Mouse (Mus musculus) heart, postnatal 4 days (tissue): ENCODE data around the gene Hist3h2a. TPM values are rescaled to one million over a fixed set of nuclear protein-coding genes. Genes with fewer than 3 reads are reported as not detected.
A peak's percentile ranks its signal among the peaks of the same experiment; 100 is the strongest.
"Not testable (repeated sequence)": the region's sequence is repeated elsewhere in the genome, so short reads cannot be mapped to it uniquely, and the experiment has no call there.

Experiments
- DNase-seq: peaks from one replicate; pipeline ENCODE4 v3.0.0; 2021
- total RNA-seq, 2 experiments: library from RNA; stranded (reverse); gene quantifications; 2 replicates each; pipeline ENCODE4 v1.2.3; 2021

The Hist3h2a gene
- total RNA-seq, 2 experiments from 2014 or later = 46.8 to 50.0 TPM

GRCm38 (mm10) chr11:58947798-58948528 is 6.5 kb upstream of the Hist3h2a start:
- no peak for DNase-seq

DNA sequence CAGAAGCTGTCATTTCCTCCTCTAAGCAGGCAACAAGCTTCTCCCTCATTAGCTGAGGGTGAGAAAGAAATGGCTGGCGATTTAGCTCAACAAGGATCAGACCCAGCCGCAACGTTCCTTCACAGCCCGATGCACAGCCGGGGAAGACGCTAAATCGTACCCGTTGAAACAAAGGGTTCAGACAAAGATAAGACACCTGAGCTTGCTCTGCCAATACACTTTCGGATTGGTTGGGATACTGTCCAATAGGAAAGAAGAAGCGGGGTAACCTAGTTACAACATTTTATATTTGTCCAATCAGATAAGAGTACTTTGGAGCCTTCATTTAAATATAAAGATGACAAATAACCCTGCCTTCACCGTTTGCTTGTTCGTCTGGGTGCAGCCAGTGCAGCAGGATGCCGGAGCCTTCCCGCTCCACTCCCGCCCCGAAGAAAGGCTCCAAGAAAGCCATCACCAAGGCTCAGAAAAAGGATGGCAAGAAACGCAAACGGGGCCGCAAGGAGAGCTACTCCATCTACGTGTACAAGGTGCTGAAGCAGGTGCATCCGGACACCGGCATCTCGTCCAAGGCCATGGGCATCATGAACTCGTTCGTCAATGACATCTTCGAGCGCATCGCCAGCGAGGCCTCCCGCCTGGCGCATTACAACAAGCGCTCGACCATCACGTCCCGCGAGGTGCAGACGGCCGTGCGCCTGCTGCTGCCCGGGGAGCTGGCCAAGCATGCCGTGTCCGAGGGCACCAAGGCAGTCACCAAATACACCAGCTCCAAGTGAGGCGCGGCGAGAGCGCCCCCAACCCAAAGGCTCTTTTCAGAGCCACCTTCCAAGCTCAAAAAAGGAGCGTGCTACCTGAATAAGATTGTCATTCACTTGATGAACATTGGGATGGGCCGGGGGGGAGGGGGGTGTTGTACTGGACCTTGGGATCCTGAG is 5.7 kb upstream of the Hist3h2a start, which contains the start of gene Hist3h2ba:
TSS of gene Hist3h2ba (plus strand) at position 379 of the 938 bp plus-strand sequence.
- no peak for DNase-seq

DNA sequence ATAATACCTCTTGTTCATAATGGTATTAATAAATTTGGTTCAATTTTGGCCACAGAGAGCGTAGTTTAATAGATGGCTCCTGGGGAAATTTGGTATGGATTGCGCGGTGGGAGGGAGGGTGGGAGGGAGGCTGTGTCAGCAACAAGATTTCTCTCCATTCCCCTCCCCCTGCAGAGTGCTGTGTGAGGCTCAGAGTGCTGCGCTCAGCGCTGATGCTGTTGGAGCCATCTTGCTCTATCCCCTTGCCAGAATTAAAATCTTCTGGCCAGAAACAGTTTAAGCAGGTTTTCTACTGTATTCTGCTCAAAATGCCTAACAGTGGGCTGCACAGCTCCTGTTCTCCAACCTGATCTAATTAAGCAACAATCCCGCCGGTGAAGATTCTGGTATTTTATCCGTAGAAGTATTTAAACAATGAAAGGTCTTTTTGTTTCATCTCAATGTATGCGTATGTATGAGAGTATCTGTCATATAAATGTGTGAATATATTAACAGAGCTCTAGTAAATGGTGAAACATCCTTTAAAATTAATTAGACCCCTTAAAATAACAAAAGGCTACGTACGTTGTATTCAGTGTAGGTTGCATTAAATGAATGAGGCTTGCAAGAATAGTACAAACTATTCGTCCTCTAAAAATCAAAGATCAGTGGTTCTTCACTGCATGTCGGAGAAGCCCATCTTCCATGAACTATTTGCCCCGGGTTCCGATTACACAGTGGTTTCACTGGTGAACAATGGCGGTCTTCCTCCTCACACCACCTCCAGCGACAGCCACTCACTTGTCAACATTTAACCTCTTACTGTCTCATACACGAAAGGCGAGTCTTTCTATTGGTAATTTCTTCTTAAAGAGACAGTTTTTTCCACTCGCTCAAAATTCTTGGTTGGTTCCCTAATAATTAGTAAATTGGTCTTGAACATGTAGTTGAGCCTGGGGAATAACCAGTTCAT is 4.7 kb upstream of the Hist3h2a start:
- DNase-seq = no peak

- no peak for DNase-seq
Observed at GRCm38 (mm10) chr11:58951210-58951609, 3.3 kb upstream of the Hist3h2a start.

DNA sequence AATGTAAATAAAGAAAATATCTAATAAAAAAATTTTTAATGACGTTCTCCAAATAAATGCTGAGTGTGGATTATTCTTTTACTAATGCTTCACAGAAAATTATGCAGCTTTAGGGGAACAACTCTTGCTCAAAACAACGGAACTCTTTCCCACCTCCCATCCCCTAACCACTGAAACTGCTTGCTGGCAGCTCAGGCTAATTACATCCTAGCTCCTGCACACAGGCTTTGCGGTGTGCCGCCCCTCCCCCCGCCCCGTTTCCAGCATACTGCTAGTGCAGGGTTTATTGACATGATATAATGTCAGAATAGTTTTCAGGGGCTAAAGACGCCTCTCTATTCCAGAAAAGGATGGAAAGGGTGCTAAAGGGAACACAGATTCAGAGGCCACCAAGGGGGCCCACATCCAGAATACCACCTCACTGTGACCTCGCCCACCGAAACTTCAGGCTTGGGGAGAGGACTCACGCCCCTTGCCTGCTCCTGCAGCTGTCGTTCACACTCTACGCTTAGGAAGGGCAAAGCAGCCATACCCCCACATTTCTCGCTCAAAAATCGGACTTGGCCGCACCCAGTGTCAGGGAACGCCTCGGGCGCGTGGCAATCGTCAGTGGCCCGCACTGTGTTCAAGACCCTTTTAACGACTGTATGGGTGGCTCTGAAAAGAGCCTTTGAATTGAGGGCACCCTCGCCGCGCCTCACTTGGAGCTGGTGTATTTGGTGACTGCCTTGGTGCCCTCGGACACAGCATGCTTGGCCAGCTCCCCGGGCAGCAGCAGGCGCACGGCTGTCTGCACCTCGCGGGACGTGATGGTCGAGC is 925 bp upstream of the Hist3h2a start:
- DNase-seq = peak; percentile 33

- DNase-seq = not testable (repeated sequence)
Observed at GRCm38 (mm10) chr11:58954170-58954419, 390 bp upstream of the Hist3h2a start.

- no peak for DNase-seq
Observed at GRCm38 (mm10) chr11:58955143-58955867, 820 bp downstream of the Hist3h2a start.

DNA sequence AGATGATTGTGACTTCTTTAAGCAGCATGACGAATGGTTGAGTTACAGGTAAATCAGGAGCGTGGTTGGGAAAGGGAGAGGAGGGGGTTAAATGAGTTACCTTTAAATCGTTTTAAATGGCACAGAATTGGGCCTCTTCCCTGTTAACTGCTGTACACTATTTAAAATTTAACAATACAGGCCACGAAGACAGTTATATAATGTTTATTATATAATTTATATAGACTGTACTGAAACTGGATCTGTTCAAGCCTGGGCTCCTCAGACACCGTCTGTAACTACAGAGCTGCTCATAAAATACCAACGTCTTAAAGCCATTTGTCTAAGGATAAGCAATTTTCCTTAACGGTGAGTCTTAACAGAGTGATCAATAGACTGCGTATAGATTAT is 1.4 kb downstream of the Hist3h2a start:
- no peak for DNase-seq

DNA sequence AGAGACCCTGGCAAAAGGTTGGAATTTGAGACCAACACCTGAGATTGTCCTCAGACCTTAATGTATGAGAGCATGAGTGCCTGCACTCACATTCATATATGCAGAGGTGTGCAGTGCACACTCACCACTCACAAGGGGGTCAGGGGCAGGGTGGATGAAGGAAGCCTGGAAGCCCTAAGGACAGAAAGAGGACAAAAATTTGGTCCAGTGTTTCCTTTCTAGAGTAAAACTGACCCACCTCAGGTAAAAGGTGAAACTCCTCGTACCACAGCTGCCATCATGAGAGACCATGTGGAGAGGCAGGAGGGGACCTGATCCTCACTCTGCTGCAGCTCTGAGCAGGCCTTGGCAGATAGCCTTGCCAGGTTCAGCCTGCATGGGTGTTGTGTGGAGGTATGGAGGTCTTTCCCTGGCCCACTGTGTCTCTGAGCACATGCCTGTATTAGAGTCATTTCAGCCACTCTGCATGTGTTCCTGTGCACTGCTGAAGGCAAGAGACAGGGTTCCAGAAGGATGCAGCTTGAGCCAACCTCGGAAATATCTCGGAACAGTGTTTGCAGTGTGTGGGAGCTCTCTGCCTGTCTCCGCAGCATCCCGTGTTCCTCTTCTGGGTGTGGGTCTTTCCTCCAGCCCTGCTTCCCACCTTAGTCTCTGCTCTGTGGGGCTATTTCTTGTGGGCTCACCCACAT is 2.9 kb downstream of the Hist3h2a start:
- DNase-seq = no peak

GRCm38 (mm10) chr11:58958536-58958935 is 4.1 kb downstream of the Hist3h2a start:
- DNase-seq = no peak

DNA sequence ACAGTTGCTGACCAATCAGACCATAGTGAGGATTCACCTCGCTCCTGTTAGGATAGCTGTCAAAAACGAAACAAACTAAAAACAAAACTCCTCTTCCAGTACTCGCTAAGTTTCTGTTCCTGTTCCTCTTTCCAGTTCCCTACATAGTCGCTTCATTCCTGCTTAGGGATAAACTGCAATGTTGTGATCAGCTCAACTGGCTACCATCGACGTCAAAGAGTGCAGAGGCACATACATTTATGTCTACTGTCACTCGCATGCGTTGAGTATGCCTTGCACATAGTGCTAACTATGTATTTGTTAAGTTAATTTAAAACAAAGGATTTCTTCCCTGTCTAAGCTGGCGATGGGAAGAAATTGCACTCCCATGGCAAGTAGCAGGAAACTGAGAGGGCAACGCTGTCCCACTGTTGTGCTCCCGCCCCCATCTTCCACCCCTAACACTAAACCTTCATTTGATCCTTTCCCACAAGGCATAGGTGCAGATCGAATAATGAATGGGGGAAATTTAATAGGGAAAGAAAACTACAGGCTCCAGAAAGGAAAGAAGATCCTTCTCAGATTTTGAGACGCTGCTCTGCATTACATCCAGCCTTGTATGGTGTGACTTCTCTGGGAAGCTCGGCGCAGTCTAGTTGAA is 4.8 kb downstream of the Hist3h2a start:
- no peak for DNase-seq

- peak; percentile 80 for DNase-seq
Observed at GRCm38 (mm10) chr11:58959921-58960465, 5.5 kb downstream of the Hist3h2a start.

DNA sequence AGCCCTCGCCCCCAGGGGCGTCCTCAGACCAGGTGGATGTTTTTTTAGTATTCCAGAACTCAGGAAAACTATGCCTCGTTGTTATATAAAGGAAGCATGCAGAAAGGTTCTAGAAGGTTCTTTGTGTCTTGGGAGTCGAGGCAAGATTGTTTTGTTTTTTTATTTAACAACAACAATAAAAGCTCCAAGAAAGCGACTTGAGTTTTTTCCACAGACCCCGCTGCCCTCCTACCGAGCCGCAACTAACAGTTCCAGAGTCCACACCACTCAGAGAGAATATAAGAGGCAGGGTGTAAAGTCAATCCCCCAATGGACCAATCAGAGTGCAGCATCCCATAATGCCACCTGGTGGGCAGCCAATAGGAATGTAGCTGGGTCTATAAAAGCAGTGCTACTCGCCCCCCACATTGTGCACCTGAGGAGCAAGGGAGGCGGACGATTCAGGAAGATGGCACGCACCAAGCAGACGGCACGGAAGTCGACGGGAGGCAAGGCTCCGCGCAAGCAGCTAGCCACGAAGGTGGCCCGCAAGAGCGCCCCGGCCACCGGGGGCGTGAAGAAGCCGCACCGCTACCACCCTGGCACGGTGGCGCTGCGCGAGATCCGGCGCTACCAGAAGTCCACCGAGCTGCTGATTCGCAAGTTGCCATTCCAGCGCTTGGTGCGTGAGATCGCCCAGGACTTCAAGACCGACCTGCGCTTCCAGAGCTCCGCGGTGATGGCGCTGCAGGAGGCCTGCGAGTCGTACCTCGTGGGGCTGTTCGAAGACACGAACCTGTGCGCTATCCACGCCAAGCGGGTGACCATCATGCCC is 7.1 kb downstream of the Hist3h2a start:
- DNase-seq = no peak

- DNase-seq = peak; percentile 61
Observed at GRCm38 (mm10) chr11:58963543-58963942, 9.1 kb downstream of the Hist3h2a start.

DNA sequence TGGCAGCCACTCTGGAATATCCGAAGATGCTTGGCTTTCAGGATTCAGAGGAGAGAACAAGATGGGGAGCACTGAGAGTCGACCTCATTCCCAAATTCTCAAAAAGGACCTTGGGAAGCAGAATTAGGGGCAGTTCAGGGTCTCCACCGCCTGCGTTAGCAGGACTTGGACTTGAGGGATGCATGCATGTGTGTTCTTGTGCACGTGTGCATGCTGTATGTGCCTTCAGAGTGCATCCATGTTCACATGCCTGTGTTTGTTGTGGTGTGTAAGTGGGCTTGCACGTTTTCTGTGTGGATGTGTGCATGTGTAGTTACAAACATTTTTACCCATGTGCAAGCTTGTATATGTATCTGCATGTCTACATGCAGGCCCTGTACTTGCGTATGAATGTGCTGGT is 9.7 kb downstream of the Hist3h2a start:
- no peak for DNase-seq

- DNase-seq = no peak
Observed at GRCm38 (mm10) chr11:58965001-58965760, 10.7 kb downstream of the Hist3h2a start.

- peak; percentile 57 for DNase-seq
Observed at GRCm38 (mm10) chr11:58967346-58967745, 12.9 kb downstream of the Hist3h2a start.

GRCm38 (mm10) chr11:58968551-58968950 is 14.1 kb downstream of the Hist3h2a start:
- no peak for DNase-seq
